Mouse (Mus musculus) bone marrow macrophage, adult 2 months (primary cell): ENCODE data around the gene Ap2b1.

Source experiments
- CTCF ChIP-seq: IDR thresholded peaks from 2 replicates; pipeline ENCODE4 v1.5.1; 2012; ENCODE audit warnings: low read depth, mild to moderate bottlenecking, low read length, moderate library complexity
- POLR2A ChIP-seq: IDR thresholded peaks from 2 replicates; pipeline ENCODE4 v1.6.1; 2012; ENCODE audit warnings: mild to moderate bottlenecking, low read depth, low read length, borderline replicate concordance

- no peak for TF ChIP-seq POLR2A
- no peak for TF ChIP-seq CTCF
Measured at GRCm38 (mm10) chr11:83417708-83418107, 118.9 kb downstream of the Ap2b1 start.
